Mouse (Mus musculus) mesoderm, embryonic 11.5 days (tissue): ENCODE measurements around the gene Clrn3.

Source experiments
- DNase-seq: peaks from one replicate; pipeline ENCODE4 v3.0.0-alpha.2; 2012; ENCODE audit warnings: low read depth, low spot score

Gene Clrn3

DNA sequence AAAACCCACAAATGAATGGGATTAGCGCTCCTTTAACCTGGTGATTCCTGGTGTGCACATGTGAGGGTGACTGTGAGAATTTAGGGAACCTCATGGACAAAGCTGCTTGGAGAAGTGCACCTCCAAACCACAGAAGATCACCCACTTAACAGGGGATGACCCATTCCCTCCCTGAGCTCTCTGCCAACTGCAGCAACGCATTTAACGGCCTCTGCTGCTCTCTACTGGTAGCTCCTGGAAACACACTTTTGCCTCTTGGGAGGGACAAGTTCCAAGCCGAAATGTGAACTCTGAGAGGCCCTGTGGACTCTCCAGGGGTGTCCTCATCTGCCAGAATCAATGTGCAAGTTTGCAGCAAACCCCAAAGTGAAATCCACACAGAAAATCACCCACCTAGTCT, 41.0 kb downstream of the Clrn3 start:
- DNase-seq, result peak; percentile 76

DNA sequence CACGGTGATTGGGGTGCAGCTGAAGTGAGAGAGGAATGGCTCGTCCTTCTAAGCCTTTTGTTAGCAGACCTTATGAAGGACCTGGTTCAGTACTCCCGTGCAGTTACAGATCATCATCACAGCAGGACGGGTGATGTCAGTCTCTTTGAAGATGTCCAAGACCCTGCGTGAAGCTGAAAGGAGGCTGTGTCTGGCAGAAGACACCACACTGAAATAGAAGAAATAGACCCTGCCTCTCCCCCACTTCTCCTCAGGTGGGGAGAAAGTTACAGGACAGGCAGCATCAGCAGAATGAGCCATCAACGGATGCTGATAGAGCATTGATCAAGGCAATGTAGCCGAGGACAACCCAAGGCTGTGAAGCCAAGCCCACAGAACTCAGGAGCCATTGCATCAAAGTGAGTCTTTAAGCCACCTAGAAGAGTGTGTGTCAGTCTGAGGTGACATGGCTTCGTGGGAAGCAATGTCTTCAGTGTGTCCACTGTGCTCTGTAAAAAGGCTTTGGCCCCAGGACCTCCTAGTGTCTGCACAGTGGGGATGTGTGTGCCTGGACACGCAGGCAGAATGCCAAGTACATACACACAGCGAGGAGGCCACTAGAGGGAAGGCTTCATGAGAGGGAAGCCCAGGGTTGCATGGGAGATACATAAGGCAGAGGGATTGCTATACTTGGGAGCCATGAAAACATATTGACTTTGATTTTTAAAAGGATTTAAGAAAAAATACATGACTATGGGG, 41.6 kb downstream of the Clrn3 start:
- DNase-seq, result no peak

DNA sequence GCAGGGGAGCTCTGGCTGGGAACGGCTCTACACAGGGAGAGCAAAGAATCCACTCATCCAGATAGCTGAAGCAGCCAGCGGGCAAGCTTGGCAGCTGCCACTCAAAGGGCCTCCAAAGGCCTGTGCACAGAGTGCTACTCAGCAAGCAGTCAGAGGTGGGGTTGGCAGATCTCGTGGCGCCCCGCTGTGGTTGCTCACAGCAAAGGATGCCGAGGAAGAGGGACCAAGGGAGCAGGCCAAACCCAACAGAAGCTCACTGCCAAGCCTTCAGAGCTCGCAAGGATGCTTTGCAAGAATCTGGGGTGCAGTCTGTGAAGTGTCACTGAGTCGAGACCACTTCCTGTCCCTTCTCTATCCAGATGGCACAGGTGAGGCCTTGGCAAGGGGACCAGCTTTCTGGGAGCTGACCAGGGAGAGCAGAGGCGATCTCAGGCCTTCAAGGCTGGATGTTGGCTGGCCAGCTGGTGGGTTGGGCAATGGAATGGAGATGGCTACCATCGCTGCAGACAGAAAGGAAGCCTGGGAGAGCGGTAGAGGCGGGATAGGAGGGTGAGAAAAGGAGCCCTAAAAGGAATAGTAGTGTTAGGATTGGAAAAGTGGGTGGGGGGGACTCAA, 42.6 kb downstream of the Clrn3 start:
- peak; percentile 48 for DNase-seq

- DNase-seq, result no peak
These were observed 43.2 kb downstream of the Clrn3 start for GRCm38 (mm10) chr7:135485116-135485795.

DNA sequence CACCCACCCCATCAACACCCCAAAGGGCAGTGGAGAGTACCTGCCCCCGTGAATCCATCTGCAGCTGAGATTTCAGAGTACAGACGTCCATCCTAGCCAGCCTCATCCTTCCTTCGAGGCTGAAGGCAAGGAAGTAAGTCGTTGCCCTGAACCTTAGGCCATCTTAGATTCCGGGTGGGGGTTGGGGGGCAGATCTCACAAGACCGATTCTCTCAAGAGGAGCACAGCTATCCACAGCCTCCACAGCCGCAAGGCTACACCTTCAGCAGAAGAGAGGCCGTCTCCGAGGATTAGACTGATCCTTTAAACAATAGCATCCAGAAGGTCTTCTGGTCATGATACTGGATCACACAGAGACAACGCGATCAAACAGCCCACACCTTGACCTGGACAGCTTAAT, 44.1 kb downstream of the Clrn3 start:
- DNase-seq, result no peak

GRCm38 (mm10) chr7:135483751-135484150, 44.7 kb downstream of the Clrn3 start:
- no peak for DNase-seq

DNA sequence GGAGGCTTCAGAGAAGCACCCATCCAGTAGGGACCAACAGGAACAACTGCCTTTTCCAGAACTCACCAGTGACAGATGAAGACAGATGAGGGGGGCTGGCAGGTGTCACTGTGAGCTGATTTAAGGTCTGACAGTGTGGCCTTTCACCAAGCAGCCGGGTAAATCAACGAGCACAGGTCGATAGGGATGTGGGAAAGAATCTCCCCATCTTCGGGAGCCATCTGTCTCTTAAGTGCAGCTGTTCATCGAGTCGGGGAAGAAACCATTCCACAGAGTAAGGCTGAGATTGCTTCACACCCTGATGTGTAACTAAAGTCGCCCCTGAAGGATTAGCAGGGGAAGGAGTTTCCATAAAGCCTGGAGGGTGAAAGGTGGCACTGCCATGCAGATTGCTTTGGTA, 47.3 kb downstream of the Clrn3 start:
- peak; percentile 39 for DNase-seq

DNA sequence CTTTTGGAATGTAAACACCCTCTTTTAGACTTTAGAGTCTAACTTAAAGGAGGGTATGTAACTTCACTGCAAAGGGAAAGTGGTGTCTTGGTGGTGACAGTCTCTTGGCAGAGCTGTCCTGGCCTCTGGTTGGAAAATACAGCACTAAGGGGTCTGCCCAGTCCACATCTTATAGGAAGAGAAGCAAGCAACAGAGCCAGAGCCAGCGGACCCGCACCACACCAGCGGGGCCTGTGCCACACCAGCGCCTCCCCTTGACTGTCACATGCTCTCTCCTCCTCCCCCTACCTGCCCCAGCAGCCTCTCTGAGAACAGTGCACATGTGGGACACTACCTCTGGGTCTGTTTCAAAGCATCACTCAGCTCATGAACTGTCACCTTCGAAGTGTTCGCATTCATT, 48.5 kb downstream of the Clrn3 start:
- no peak for DNase-seq

DNA sequence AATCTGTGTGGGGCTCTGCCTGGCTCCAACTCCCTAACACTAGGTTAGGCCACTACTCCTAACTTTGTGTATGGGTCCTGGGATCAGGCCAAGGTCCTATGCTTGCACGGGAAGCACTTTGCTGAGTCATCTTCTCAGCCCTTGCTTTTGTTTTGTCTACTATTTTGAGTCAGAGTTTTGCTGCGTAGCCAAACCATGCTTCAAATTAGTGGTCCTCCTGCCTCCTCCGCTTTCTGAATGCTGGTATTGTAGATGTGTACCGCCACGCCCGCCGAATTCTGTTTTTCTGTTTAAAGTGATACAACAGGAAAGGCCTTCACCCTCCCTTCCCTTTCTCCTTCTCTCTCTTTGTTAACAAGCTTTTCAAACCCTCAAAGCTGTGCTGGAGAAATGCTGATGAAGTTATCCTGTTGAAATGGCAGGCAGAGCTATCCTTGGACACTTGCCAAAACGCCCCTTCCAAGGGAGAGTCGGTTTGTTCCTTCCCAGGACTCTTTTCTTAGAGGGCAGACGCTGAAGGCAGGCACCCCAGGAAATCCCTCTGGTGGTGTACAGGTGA, 49.1 kb downstream of the Clrn3 start:
- DNase-seq, result no peak

DNA sequence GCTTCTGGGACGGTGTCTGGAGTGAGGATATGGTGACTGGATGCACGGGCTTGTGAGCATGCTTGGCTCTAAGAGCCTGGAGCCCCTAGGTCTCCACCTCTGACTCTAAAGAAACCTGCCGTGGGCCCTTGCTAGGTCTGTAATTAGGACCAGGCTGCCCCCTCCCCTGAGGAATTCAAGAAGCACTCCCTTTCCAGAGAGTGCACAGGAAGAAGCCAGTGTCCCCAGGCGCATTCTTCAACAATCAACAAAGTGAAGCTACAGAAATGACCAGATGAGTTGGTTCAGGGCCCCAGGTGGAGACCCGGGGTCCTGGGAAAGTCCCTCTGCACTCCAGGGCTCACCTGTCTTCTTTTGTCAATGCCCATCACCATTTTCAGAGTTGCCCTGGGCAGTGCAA, 51.2 kb downstream of the Clrn3 start:
- DNase-seq, result no peak

DNA sequence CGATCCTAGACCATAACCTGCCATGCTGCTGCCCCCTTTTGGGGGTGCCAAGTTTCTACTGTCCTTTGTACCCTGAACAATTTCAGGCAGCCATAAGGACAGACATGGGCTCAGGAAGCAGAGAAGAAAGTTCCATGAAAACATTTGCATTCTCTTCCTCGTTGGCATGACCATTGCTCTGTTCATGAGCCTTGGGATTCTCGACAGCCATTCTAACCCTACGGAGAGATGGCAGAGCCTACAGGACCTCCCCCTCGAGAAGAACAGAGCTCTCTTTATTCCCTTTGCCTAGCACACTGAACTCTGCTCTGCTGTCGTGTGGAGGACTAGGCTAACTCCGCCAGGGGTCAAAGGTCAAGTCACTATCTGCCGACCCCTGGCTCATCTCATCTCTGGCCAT, 52.5 kb downstream of the Clrn3 start:
- no peak for DNase-seq

- no peak for DNase-seq
These were observed 58.1 kb downstream of the Clrn3 start for GRCm38 (mm10) chr7:135470319-135470718.

DNA sequence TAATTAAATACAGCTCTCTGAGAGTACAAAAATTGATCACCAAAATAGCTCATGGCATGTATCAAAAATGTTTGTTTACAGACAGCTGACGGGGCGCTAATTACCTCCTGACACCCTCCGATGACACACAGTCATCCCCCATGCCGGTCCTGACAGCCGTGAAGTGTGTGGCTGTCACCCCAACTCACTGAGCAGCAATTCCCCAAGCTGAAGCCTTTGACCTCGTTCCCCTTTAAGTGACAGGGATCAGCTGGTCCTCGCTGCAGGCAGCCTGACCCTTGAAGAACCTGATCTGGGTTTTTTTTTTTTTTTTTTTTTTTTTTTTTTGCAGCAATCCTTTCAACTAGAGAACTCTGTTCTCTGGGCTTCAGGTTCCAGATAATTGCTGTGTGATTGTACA, 59.8 kb downstream of the Clrn3 start:
- peak; percentile 35 for DNase-seq

DNA sequence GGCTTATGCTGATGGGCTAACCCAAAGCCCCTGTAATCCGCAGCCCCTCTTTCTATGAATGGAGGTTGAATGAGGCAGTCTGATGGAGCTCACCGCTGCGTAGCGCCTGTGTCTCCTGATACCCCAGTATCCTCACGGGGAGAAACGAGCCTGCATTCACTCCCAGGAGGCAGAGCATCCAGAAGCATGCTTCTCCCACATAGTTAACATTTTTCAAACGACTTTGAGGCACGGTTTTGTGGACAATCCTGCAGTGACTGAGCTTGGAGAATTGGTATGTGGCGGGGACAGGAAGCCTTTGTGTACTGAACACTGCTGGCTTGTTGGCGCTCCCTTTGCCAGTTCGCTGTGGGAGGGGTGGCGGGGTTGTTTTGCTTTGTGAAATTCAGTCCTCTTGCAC, 63.2 kb downstream of the Clrn3 start:
- DNase-seq, result peak; percentile 49

- peak; percentile 69 for DNase-seq
These were observed 63.7 kb downstream of the Clrn3 start for GRCm38 (mm10) chr7:135464689-135465259.
